Mouse (Mus musculus) adrenal gland, adult (tissue): Measurements from ENCODE around the gene Ube2e1.
"Not testable (repeated sequence)": the region's sequence is repeated elsewhere in the genome, so short reads cannot be mapped to it uniquely, and the experiment has no call there.

Experiments
- DNase-seq, 2 experiments: peaks; one replicate each; pipeline ENCODE4 v3.0.0; 2022 to 2023; ENCODE audit warnings: low spot score in 1 of 2; ENCODE audit not compliant: inconsistent age in 2 of 2

Gene Ube2e1

DNA sequence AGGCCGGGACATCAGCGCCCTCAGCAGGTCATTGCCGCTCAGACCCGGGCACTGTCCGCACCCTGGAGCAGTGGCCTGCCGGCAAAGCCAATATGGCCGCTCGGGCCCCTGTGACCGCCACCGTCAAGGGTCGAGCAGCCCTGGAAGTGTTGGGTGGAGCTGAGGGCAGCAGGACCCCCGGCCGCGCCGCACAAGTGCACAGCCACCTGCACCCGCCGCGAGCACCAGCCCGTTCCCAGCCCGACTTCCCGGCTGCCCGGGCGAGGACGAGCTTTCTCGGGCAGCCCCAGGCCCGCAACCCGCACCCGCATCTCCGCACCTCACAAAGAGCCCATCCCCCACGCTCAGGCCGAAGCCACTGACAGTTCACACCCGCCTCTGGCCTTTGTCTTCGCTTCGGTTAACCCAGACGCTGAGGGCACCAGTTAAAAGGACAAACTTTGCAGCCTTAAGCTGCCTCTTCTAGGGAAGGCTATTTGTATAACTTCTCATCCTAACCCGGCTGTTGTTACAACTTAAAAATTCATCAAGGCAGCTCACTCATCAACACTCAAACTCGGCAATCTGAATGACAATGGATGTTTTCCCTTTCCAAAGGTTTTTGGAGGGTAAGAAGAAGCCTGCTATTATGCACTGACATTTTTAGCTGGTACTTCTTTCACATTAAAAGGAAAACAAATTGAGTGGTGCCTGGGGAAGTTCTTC lies 4.5 kb downstream of the Ube2e1 start:
- peak; percentile 57 to 82 for DNase-seq

DNA sequence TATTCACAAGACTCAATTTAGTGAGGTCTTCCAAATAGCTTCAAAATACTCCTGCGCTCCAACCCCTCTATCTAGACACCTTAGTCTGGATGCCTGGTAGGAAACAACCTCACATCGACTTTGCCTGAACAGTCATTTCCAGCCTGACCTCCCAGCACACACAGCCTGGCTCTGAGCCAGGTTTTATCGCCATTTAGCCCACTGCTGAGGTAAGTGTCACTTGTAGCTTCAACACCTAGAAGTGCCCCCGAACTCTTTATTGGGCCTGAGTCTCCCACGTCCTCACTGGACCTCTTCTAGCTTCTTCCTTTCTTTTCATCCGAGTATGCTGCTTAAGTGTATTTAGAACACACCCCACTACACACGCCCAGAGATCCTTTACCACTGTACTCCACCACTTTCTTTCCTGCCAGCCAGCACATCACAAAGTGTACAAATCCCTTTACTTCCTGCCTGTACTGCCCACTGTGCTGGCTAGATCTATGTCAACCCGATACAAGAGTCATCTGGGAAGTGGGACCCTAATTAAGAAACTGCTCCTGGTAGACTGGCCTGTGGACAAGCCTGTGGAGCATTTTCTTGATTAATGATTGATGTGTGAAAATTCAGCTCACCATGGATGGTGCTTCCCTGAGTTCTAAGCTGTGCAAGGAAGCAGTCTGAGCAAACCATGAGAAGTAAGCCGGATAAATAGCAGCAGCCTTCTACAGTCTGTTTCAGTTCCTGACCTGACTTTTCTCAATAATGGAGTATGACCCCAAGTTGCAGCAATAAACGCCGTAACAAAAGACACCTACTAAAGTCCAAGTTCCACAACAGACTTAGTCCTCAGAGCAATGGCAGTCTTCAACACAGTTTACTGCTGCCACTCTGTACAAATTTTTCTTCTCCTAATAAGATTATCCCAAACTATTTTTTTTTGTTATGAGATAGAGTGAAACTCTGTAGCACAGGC lies 13.9 kb downstream of the Ube2e1 start:
- no peak for DNase-seq

DNA sequence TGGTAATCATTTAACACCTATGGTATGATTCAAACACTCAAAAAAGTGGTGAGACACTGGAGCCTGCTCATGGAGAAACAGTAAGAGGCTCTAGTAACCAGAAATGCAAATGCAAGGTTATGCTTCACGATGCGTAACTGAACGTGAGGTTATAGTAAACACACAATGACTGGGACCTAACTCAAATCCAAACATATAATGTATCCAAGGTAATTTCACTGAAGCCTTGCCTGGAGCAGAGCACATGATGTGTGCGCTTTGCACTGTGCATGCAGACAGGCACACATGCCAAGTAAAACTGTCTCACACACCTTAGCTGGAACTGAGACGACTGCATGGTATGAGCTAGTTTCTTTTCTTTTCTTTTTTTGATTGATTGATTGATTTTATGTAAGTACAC lies 27.5 kb downstream of the Ube2e1 start:
- no peak for DNase-seq

DNA sequence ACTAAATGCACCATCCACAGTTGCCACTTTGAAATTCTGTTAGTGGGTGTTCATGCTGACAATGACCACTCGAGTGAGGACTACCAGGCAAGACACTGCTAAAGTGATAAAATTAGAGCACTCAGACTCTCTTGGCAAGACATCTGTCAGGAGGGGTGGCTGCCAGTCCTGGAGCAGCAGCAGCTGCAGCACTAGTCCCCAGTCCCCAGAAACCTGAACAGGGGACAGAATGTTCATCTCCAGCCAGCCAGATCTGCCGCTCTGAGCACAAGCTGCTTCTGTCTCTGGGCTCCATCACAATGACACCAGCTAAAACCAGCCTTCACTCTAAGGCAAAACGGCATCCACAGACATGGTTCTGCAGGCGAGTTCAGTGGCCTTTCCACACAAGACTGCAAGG lies 28.4 kb downstream of the Ube2e1 start:
- DNase-seq: no peak

DNA sequence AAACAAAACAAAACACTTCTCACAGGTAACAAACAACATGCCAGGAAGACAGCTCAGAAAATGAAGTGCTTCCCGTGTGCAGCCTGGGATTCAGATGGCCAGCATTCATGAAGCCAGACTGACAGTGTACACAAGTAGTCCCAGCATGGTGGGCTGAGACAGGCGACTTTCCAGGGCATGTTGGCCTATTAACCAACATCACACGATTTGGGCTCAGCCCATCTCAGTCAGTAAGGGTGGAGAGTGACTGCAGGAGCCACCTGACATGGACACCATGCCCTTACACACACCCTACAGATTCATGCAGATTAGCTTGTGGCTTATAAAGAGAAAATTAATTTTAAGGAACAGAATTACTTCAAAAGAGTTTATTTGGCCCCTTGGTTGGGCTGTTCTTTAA lies 28.9 kb downstream of the Ube2e1 start:
- DNase-seq: no peak

DNA sequence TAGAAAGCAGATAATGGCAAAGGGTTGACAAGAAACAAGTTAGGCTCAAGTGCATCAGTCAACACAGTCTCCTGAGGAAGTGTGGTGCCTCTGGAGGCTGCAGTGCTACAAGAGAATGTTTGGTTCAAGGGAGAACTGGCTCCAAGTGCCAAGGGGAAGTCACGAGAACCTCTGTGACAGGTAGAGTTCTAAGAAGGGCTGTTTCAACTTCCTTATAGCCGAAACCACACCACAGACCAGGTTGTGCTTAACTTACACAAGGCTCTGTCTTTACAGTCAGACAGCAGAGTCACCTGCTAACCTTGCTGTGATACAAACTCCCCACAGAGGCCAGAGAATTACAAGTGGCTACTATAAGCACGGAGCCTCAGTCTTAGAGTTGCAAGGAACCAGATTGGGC lies 30.1 kb downstream of the Ube2e1 start:
- no peak for DNase-seq

DNA sequence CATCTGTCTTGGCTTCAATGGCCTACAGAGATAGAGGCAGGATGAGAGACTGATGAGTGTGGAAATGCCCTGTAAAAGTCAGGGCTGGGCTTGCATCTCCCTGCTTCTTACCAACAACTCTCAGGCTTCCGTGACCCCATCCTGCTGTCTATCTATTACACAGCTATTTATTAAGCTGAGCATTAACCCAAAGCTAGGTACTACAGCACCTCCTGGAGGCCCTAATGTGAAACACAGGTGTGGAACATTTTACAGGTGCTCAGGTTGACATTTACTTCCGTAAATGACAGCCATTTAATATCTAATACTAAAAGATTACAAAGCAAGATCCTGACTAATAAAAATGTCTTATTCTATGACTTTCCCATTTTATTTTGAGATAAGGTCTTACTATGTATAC lies 31.0 kb downstream of the Ube2e1 start:
- DNase-seq: no peak

DNA sequence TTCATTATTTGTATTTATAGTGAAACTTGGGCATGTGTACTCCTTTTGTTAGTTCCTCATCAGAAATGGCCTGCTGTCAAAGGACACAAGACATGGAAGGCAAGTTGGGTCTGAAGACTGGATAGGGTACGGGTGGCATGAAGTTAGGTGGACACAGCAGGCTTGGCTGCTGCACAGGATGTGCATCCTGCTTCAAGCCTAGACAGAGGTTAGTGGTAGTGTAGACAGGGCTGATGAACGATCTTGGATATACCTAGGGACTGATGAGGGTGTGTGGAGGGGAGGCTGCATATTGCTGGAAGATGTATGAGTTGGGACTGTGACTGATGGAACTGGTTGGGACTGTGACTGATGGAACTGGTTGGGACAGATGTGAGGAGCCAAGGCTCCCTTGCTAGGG lies 32.8 kb downstream of the Ube2e1 start:
- DNase-seq: no peak

DNA sequence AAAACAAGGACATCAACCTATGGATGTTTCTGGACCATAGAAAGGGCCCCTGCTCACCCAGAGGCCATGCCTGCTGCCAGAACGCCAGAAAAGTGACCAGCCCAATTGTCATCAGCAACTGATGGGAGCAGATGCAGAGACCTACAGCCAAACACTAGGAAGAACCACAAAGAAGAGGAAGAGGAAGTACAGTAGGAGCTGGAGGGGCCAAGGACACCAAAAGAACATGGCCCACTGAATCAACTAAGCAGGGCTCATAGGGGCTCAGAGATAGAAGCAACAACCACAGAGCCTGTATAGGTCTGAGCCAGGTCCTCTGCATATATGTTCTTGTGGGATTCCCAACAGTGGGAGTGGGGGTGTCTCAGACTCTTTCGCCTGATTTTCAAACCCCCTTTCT lies 34.2 kb downstream of the Ube2e1 start:
- DNase-seq: no peak

DNA sequence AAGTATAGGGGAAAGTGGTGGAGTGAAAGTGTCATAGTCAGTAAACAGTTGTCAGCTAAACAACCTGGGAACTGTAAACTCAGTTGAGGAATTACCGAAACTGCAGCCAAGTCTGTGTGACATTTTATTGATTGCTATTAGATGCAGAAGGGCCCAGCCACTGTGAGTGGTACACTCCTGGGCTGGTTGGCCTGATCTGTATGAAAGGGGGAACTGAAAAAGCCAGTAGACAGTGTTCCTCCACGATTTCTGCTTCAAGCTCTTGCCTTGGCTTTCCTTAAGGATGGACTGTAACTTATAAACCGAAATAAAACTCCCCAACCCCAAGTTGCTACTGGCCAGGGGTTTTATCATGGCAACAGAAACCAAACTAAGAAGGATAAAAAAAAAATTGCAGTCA lies 39.1 kb downstream of the Ube2e1 start:
- DNase-seq: no peak

DNA sequence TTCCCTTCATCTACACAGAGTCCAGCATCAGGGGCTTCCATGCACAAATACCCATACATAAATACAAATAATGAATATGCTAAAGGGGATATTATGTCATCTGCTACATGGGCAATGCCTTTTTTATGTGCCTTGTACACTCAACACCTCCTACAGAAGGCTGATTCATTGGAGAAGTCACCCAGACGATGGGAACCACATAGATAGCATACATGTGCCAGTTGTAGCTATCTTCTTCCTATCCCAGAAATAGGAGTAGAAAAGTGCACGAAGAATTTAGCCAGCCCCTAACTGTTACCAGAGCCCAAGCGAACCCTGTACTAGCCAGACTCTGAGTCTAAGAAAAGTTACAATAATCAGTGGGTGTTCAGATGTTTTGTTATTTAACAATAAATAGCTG lies 39.5 kb downstream of the Ube2e1 start:
- DNase-seq: no peak

DNA sequence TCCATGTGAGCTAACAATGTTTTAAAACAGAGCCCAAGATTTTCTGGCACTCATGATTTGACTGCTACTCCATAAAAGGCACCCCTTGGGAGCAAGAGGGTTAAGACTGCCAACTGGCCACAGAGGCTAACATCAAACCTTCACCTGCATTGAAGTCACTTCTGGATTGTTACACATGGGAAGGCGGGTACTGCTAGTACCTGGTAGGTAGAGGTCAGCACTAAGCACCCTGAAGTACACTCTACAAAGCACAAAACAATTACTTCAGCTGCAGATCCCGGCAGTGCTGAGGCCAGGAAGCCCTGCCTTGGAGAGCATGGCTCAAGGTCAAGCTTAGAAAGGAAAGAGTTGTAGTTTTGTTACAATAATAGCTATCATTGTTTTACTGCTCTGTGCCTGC lies 44.3 kb downstream of the Ube2e1 start:
- DNase-seq: peak in 1 of 2 experiments; percentile 44

DNA sequence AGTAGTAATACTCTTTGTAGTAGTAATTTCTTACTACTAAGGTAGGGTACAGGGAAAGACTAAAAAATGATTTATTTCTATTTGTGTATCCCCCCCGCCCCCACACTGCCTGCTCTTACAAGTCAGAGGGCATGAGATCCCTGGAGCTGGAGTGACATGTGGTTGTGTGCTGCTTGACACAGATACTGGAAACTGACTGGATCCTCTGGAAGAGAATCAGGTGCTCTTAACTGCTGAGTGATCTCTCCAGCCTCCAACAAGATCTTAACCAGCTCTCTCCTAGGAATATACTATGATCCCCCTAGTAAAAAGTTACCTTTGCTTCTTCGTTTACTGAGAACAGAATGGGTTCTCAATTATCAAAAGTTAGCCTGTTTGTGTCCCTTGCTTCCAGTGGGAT lies 45.2 kb downstream of the Ube2e1 start:
- DNase-seq: no peak

DNA sequence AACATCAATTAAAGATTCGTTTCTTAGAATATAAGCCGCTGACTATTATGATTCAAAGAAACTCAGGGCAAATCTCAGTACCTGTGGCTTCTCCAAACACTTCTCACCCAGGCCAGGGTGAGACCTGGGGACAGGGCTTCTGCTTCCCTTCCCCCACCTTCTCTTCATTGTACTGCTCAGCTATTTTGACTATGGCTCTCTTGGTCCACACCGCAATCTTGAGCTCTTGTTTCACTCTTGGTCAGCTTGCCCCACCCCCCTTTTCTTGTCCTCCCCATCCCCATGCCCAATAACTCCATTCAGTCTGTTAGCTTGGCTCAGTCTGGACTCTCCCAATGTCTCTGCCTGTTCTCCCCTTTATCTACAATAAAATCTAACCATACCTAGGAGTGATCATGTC lies 46.2 kb downstream of the Ube2e1 start:
- no peak for DNase-seq

DNA sequence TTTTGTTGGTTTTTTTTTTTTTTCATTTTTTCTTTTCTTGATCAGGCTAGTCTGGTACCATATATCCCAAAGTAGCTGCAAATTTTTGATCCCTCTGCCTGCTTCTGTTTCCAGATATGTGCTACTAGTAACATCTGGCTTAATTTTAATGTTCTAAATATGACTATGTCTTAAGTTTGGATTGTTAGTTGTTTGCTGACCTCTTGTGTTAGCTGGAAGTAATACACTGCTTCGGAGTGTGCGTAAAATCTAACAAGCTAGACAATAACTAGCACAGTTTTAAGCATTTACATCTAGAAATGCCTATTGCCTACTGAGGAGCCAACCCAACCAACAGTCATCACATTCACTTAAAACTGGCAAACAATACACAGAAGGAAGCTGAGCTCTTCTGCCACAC lies 47.1 kb downstream of the Ube2e1 start:
- peak in 1 of 2 experiments; percentile 73 for DNase-seq

DNA sequence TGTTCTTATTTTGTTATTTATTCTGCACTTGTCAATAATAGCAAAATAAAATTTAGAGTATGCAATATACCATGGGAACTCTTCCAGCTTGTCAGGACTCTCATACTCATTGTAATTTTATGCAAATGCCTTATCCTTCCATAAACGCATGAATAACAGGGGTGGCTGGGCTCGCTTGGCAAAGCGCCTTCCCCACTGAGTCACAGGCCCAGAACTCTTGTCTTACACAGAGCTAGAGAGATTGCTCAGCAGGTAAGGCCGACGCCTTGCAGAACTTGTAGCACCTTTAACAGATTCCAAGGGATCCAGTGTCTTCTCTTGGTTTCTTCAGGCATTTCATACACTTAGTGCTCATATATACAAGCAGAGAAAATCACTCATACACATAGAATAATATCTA lies 51.3 kb downstream of the Ube2e1 start:
- no peak for DNase-seq

DNA sequence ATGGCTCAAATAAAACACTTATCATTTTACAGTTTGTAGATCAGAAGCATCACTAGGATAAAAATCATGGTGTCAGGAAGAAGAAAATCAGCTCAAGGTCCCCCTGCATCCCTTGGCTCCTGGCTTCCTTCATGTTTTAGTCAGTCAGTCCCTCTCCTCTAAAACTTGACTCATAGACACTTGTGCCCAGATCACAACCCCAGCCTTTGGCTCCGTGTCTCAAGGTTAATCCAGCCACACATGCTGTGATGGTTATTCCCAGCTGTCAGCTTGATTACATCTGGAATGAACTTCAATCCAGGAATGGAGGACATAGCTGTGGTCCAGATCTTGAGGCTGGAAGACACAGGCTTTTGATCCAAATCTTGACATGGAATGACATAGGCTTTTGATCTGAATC lies 57.1 kb downstream of the Ube2e1 start:
- peak in 1 of 2 experiments; percentile 66 for DNase-seq

DNA sequence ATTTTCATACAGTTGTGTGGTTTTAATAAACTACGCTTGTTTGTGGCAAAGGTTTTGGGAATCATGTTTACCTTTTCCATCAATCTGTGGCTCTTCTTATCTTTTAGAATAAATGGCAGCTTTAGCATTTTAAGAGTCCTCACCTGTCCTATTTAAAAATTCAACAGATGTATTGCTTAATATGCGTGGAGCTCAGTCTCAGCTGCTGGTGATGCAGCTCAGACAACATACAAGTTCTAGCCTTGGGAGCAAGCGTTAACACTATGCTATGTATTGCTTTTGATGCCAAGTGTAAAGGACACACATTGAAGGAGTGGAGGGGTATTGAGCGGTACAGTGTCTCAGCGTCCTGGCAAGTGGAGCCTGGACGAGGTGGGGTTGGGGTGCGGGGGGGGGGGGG lies 60.0 kb downstream of the Ube2e1 start:
- DNase-seq: peak in 1 of 2 experiments; percentile 64

DNA sequence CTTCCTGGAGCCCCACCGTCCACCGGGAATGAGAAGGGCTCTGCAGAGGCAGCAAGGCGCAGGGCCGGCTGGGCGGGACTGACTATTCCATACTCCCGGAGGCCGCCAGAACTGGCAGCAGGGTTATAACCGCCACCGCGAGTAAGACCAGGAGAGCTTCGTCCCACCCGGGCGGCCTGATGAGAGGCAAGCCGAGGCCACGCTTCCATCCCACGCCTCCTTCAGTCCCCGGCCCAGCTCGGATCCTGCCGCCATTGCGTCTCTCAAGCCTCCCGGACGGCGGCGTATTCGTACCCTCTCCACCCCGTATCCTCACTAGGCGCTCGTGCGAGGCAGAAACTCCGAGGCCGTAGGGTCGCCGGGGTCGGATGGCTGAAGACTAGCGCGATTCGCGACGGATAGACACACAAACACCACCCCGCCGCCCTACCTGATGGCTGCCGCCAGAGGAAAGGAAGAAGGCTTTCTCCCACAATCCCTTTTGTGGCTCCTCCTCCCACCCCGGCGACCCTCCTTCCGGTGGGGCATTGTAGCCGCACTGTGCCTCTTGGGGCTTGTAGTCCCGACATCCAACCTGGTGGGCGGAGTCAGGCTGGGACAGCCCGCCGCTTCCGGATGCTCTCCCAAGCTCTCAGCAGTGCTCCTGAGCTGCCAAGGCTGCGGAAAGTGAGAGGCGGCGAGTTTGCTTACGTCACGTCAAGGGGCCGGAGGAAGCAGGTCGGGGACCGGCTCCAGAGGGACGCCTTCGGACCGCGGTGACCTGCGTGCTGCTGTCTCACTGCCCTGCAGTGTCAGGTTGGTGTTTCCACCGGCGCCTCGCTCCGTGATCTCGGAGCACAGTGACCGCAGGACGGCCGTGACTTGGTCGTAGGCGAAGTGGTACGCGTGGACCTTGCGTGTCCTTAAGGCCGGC lies 60.9 kb downstream of the Ube2e1 start, which contains the start of the genes Nkiras1 and Rpl15:
Gene Nkiras1, plus strand, starts transcription at position 608 of the 913 bp plus-strand sequence.
Gene Rpl15, minus strand, starts transcription at position 863 of the 913 bp plus-strand sequence.
- DNase-seq: peak; percentile 99 to 100

DNA sequence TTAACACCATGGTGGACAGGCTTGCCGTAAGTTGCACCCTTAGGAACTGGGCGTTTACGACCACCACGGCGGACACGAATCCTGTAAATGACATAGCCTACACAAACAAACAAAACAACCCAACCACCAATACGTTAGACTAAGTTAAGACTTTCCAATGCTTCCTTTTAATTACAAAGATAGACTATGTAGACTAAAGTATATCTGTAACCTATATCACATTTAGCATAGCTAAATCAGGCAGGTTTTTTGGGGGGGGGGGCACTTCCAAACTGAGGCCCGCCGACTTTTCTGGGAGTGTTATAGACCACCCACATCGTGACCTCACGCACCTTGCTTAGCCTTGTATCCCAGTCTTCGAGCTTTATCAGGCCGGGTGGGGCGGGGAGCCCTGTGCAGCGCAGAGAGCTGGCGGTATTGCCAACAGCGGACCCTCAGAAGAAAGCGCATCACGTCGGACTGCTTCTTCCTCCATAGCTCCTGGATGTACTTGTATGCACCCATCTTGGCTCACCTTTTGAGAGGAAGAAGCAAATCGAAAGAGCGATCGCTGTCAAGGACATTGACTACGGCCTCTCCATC lies 61.6 kb downstream of the Ube2e1 start:
- DNase-seq: not testable (repeated sequence)

DNA sequence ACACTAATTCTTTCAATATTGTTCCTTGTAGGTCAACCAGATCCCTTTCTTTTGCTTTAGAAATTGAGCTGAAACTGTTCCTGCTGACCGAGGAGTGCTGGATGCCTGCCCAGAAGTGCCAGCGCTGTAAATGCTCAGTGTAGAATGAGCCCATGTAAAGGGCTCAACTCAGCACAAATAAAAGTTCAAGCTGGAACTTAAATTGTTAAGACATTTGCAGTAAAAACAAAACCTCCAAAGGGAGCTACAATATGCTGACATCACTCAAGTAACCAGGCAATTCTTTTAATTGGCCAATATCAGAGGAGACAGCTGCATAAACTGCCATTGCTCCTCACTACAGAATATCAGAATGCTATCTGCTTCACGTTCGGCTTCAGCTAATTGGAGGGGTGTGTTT lies 68.2 kb downstream of the Ube2e1 start:
- DNase-seq: no peak
